Mouse (Mus musculus) adrenal gland, adult 18-20 months (tissue): ENCODE results near the gene Plcb3. TPM values are rescaled to one million over a fixed set of nuclear protein-coding genes. Genes with fewer than 3 reads are reported as not detected.

Source experiments
- DNase-seq, 2 experiments: peaks; one replicate each; pipeline ENCODE4 v3.0.0; 2021 to 2022; ENCODE audit warnings: low spot score in 2 of 2
- total RNA-seq, 2 experiments: library from RNA; stranded (reverse); gene quantifications; 1 replicate in 1 of 2; 2 replicates in 1 of 2; pipeline ENCODE4 v1.2.3; 2021

Gene Plcb3
- total RNA-seq, 2 experiments from 2014 or later = 34.1 to 43.9 TPM

- DNase-seq = peak; percentile 96
Measured at GRCm38 (mm10) chr19:6941372-6942248, 34.7 kb downstream of the Plcb3 start, which contains the start of gene Bad. Gene Bad (plus strand): TSS chr19:6941861.

- DNase-seq = no peak
Measured at GRCm38 (mm10) chr19:6940396-6941351, 35.6 kb downstream of the Plcb3 start.

GRCm38 (mm10) chr19:6939106-6940002 is 36.9 kb downstream of the Plcb3 start:
- no peak for DNase-seq

- no peak for DNase-seq
Measured at GRCm38 (mm10) chr19:6937541-6938465, 38.5 kb downstream of the Plcb3 start.

GRCm38 (mm10) chr19:6936299-6936698 is 40.0 kb downstream of the Plcb3 start:
- DNase-seq = no peak

- no peak for DNase-seq
Measured at GRCm38 (mm10) chr19:6934195-6934977, 41.9 kb downstream of the Plcb3 start, which contains the start of gene Kcnk4. Gene Kcnk4 (minus strand): TSS chr19:6934515.

GRCm38 (mm10) chr19:6933436-6934194 is 42.7 kb downstream of the Plcb3 start:
- DNase-seq = no peak

GRCm38 (mm10) chr19:6933102-6933435 is 43.2 kb downstream of the Plcb3 start:
- DNase-seq = no peak

GRCm38 (mm10) chr19:6932018-6932417 is 44.3 kb downstream of the Plcb3 start:
- DNase-seq = no peak

GRCm38 (mm10) chr19:6931002-6931401 is 45.3 kb downstream of the Plcb3 start:
- DNase-seq = no peak

GRCm38 (mm10) chr19:6928080-6928479 is 48.2 kb downstream of the Plcb3 start:
- no peak for DNase-seq

GRCm38 (mm10) chr19:6926559-6927255 is 49.6 kb downstream of the Plcb3 start:
- DNase-seq = no peak

- DNase-seq = no peak
Measured at GRCm38 (mm10) chr19:6925611-6926329, 50.5 kb downstream of the Plcb3 start.

GRCm38 (mm10) chr19:6925307-6925573 is 51.0 kb downstream of the Plcb3 start, which contains the start of gene Catsperz:
Gene Catsperz (minus strand): TSS chr19:6925380.
- no peak for DNase-seq

GRCm38 (mm10) chr19:6924461-6925306 is 51.6 kb downstream of the Plcb3 start:
- DNase-seq = peak; percentile 89 to 90
